Mouse (Mus musculus): ENCODE data around the gene Ren1.

Ren1 gene

GRCm38 (mm10) chr1:133404005-133404404, 53.7 kb downstream of the Ren1 start:
- in situ Hi-C loops (cut with MboI; ENCODE audit: low sequenced_read_pairs) = no loop called here

GRCm38 (mm10) chr1:133406614-133407013, 56.3 kb downstream of the Ren1 start:
- in situ Hi-C loops (cut with MboI; ENCODE audit: low sequenced_read_pairs) = no loop called here

- in situ Hi-C loops (cut with MboI; ENCODE audit: low sequenced_read_pairs) = no loop called here
These were observed 57.1 kb downstream of the Ren1 start for GRCm38 (mm10) chr1:133407436-133407835.

- in situ Hi-C loops (cut with MboI; ENCODE audit: low sequenced_read_pairs) = no loop called here
These were observed 58.0 kb downstream of the Ren1 start for GRCm38 (mm10) chr1:133408321-133408720.

GRCm38 (mm10) chr1:133408880-133409516, 58.7 kb downstream of the Ren1 start:
- in situ Hi-C loops (cut with MboI; ENCODE audit: low sequenced_read_pairs) = no loop called here

- in situ Hi-C loops (cut with MboI; ENCODE audit: low sequenced_read_pairs) = no loop called here
These were observed 59.5 kb downstream of the Ren1 start for GRCm38 (mm10) chr1:133409786-133410185.

Data from CH12F3 (cell line).